Mouse (Mus musculus) CD4-positive, CD25-positive, alpha-beta regulatory T cell, adult 4 months (primary cell): ENCODE measurements around the gene Gm7995. TPM values are rescaled to one million over a fixed set of nuclear protein-coding genes. Genes with fewer than 3 reads are reported as not detected.
"Not testable (repeated sequence)": the region's sequence is repeated elsewhere in the genome, so short reads cannot be mapped to it uniquely, and the experiment has no call there.

Experiments used
- ATAC-seq: one replicate; pipeline ENCODE4 v1.8.0; 2017
- polyA plus RNA-seq, 2 experiments: library from polyadenylated mRNA; unstranded; fragments of 100-300 nt; shearing (Covaris generic); gene quantifications; one replicate each; pipeline ENCODE4 v1.2.1; 2017

The Gm7995 gene
- polyA plus RNA-seq, result not detected

GRCm38 (mm10) chr14:42309910-42310309 lies at the start of gene Gm7995:
Gene Gm7995, plus strand, starts transcription at chr14:42310210.
- not testable (repeated sequence) for ATAC-seq

- ATAC-seq, result not testable (repeated sequence)
Measured at GRCm38 (mm10) chr14:42297258-42297657, 12.8 kb upstream of the Gm7995 start, which contains the start of gene Gm9611. Gene Gm9611, minus strand, starts transcription at chr14:42297358.

Other genes with a start within 250 kb of the Gm7995 start
- not detected for gene Gm7951, start 192.8 kb upstream of the Gm7995 start, polyA plus RNA-seq
- not detected for gene Gm17027, start 147.6 kb upstream of the Gm7995 start, polyA plus RNA-seq
- gene Gm3573, start 119.4 kb upstream of the Gm7995 start, polyA plus RNA-seq, result not detected
- not detected for gene Gm17026, start 50.2 kb upstream of the Gm7995 start, polyA plus RNA-seq
- not detected for gene Gm9611, start 12.9 kb upstream of the Gm7995 start, polyA plus RNA-seq
- not detected for gene Gm8005, start 129.5 kb downstream of the Gm7995 start, polyA plus RNA-seq
- not detected for gene Gm8011, start 153.7 kb downstream of the Gm7995 start, polyA plus RNA-seq
- gene Gm8020, start 192.1 kb downstream of the Gm7995 start, polyA plus RNA-seq, result not detected
- not detected for gene Gm8024, start 214.1 kb downstream of the Gm7995 start, polyA plus RNA-seq